Mouse (Mus musculus) activated CD4-positive, CD25-positive, alpha-beta regulatory T cell, adult 9 weeks (primary cell): ENCODE measurements around the gene Chrm3. TPM values are rescaled to one million over a fixed set of nuclear protein-coding genes. Genes with fewer than 3 reads are reported as not detected.

Source experiments
- polyA plus RNA-seq: library from polyadenylated mRNA; unstranded; fragments of 100-300 nt; shearing (Covaris generic); gene quantifications from one replicate; pipeline ENCODE4 v1.2.1, GENCODE M21; 2017

The Chrm3 gene
- polyA plus RNA-seq, result 0.26 TPM

GRCm38 (mm10) chr13:10360777-10361176 lies at the start of gene Chrm3:
Gene Chrm3, minus strand, starts transcription at chr13:10360847.

